Mouse (Mus musculus) kidney, adult 2 months (tissue): ENCODE measurements around the gene Abat.

Experiments used
- CTCF ChIP-seq: fragments of 200-500 bp; conservative IDR thresholded peaks from 2 replicates; pipeline ENCODE4 v1.5.1; 2011; ENCODE audit warnings: low read depth, mild to moderate bottlenecking, control low read depth, low read length, moderate library complexity, mixed read lengths; ENCODE audit not compliant: insufficient read depth, insufficient read length
- POLR2A ChIP-seq: fragments of 200-500 bp; IDR thresholded peaks from one replicate; pipeline ENCODE4 v1.6.1; 2011; ENCODE audit warnings: low read depth, low read length, control low read depth

DNA sequence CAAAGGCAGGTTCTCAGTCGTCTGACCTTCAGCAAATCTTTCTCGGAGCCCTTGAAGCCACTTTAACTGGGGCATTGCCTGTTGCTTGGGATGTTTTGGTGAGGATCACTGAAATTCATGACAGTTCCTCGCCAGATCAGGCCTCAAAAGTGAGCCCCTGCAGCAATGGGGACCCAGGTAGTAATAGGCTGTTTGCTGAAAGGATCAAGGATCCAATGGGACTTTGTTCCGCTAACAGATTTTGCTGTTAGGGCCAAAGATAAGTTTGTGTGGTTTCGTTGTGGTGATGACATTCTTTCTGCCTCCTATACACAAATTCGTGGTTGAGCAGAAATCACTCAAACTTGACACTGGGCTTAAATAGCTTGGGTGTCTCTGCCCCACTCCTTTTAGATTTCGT lies 124.9 kb downstream of the Abat start:
- TF ChIP-seq CTCF (no peak), POLR2A (no peak)
